Mouse (Mus musculus) cerebellum, adult 2 months (tissue): ENCODE measurements at regions not wholly inside any gene's neighbourhood (a gene's known extent, or its start where the extent isn't known, plus 50 kb on each side); places are given as distances from the start of the nearest gene placed in this dataset.

ENCODE experiments used
- DNase-seq, 2 experiments: peaks; one replicate each; pipeline ENCODE4 v3.0.0; 2021
- H3K27ac ChIP-seq: fragments of 200-500 bp; 2 replicates; pipeline ENCODE4 v1.5.1; 2012; ENCODE audit warnings: low read length, control low read depth, inconsistent platforms; ENCODE audit not compliant: insufficient read depth
- H3K27me3 ChIP-seq: fragments of 200-500 bp; 2 replicates; pipeline ENCODE4 v1.6.1; 2012; ENCODE audit warnings: inconsistent platforms, mild to moderate bottlenecking, low read length, moderate library complexity; ENCODE audit not compliant: control insufficient read depth, insufficient read depth
- H3K4me1 ChIP-seq: fragments of 200-500 bp; 2 replicates; pipeline ENCODE4 v1.6.1; 2011; ENCODE audit warnings: low read length; ENCODE audit not compliant: control insufficient read depth, insufficient read depth
- H3K4me3 ChIP-seq: fragments of 200-500 bp; replicated peaks from 2 replicates; pipeline ENCODE3; 2011; ENCODE audit warnings: mild to moderate bottlenecking, low read depth, low read length, control low read depth; ENCODE audit not compliant: insufficient read depth
- CTCF ChIP-seq: fragments of 200-500 bp; IDR thresholded peaks from 2 replicates; pipeline ENCODE4 v1.5.1; 2011; ENCODE audit warnings: low read depth, mild to moderate bottlenecking, control low read depth, low read length, moderate library complexity, borderline replicate concordance; ENCODE audit not compliant: insufficient read depth
- POLR2A ChIP-seq: fragments of 200-500 bp; IDR thresholded peaks from 2 replicates; pipeline ENCODE4 v1.6.1; 2011; ENCODE audit warnings: low read length, control low read depth, borderline replicate concordance; ENCODE audit not compliant: insufficient read depth
- WGBS: fragments of 180-500 bp; shearing (Covaris S2); methylation state at CpG from one replicate; pipeline ENCODE4 v1.1.7; 2018; 5-methylcytosine and 5-hydroxymethylcytosine counted together

DNA sequence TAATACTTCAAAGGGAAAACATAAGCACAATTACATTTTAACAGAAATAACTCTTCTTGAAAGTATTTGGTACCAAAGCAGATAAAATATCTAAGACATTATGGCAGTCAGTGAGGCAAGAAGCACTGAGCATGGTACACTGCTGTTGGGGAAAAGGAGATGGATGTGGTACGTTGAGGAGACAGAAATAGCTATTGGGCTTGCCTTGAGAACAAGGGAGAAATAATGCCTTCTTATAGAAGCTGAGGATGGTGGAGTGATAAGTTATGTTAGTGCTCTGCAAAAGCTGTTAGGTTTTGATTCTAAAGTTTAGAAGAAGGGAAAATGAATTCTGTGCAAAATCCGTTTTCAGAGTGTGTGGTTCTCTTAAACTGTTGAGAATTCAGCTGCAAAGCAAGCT, 633.7 kb upstream of the Tpm3-rs7 start:
- no peak overlapping the region for H3K27ac ChIP-seq
- no peaks in the 10 kb centered on the region for H3K27me3 ChIP-seq
- TF ChIP-seq POLR2A (no peak), CTCF (no peak)
- H3K4me1 ChIP-seq: no peaks in the 10 kb centered on the region
- no peak for DNase-seq
- H3K4me3 ChIP-seq: no peak overlapping the region
- WGBS: 71% methylated on average over 2 of the region's 2 CpGs

GRCm38 (mm10) chr14:112686037-112686436, 628.4 kb upstream of the Tpm3-rs7 start:
- Histone ChIP-seq H3K4me3 (no peak overlapping the region), H3K27me3 (no peaks in the 10 kb centered on the region), H3K4me1 (no peaks in the 10 kb centered on the region), H3K27ac (no peak overlapping the region)
- DNase-seq: no peak
- 56% methylated on average over 2 of the region's 2 CpGs for WGBS
- TF ChIP-seq POLR2A (no peak), CTCF (no peak)

- H3K27ac ChIP-seq: no peak overlapping the region
- no peaks in the 10 kb centered on the region for H3K27me3 ChIP-seq
- H3K4me3 ChIP-seq: no peak overlapping the region
- no peak for DNase-seq
- no peaks in the 10 kb centered on the region for H3K4me1 ChIP-seq
- WGBS: 66% methylated on average over 10 of the region's 10 CpGs
- no peak for TF ChIP-seq CTCF
- no peak for TF ChIP-seq POLR2A
Observed at GRCm38 (mm10) chr14:112719513-112719912, 594.9 kb upstream of the Tpm3-rs7 start.
